Mouse (Mus musculus): ENCODE results near the gene Abcb6.
A peak's percentile ranks its signal among the peaks of the same experiment; 100 is the strongest.

Abcb6 gene

GRCm38 (mm10) chr1:75147411-75148135, 32.6 kb downstream of the Abcb6 start:
- no peak for DNase-seq (ENCODE audit: low read depth, low spot score)

GRCm38 (mm10) chr1:75145589-75145988, 34.6 kb downstream of the Abcb6 start:
- no peak for DNase-seq (ENCODE audit: low read depth, low spot score)

- peak; percentile 97 for DNase-seq (ENCODE audit: low read depth, low spot score)
Measured at GRCm38 (mm10) chr1:75142301-75143261, 37.6 kb downstream of the Abcb6 start, which contains the start of the genes Cnppd1 and Retreg2. Cnppd1 (minus strand) TSS chr1:75142711. Retreg2 (plus strand) TSS chr1:75142778.

- DNase-seq (ENCODE audit: low read depth, low spot score), result peak; percentile 29
Measured at GRCm38 (mm10) chr1:75141486-75142190, 38.6 kb downstream of the Abcb6 start.

- DNase-seq (ENCODE audit: low read depth, low spot score), result no peak
Measured at GRCm38 (mm10) chr1:75140601-75141190, 39.5 kb downstream of the Abcb6 start.

- DNase-seq (ENCODE audit: low read depth, low spot score), result no peak
Measured at GRCm38 (mm10) chr1:75138448-75138847, 41.7 kb downstream of the Abcb6 start.

GRCm38 (mm10) chr1:75136730-75137129, 43.5 kb downstream of the Abcb6 start:
- no peak for DNase-seq (ENCODE audit: low read depth, low spot score)

GRCm38 (mm10) chr1:75136293-75136692, 43.9 kb downstream of the Abcb6 start:
- DNase-seq (ENCODE audit: low read depth, low spot score), result no peak

GRCm38 (mm10) chr1:75133421-75134207, 46.6 kb downstream of the Abcb6 start, which contains the start of gene Slc23a3:
Slc23a3 (minus strand) TSS chr1:75133890.
- no peak for DNase-seq (ENCODE audit: low read depth, low spot score)

- DNase-seq (ENCODE audit: low read depth, low spot score), result no peak
Measured at GRCm38 (mm10) chr1:75128641-75129040, 51.6 kb downstream of the Abcb6 start.

GRCm38 (mm10) chr1:75125418-75125817, 54.8 kb downstream of the Abcb6 start:
- no peak for DNase-seq (ENCODE audit: low read depth, low spot score)

GRCm38 (mm10) chr1:75124346-75125321, 55.6 kb downstream of the Abcb6 start, which contains the start of gene Nhej1:
Nhej1 (minus strand) TSS chr1:75125200.
- DNase-seq (ENCODE audit: low read depth, low spot score), result peak; percentile 97

GRCm38 (mm10) chr1:75122211-75122610, 58.0 kb downstream of the Abcb6 start:
- DNase-seq (ENCODE audit: low read depth, low spot score), result no peak
